Mouse (Mus musculus): ENCODE results near the gene Apoc1. TPM values are rescaled to one million over a fixed set of nuclear protein-coding genes. Genes with fewer than 3 reads are reported as not detected.
"Not testable (repeated sequence)": the region's sequence is repeated elsewhere in the genome, so short reads cannot be mapped to it uniquely, and the experiment has no call there.

Apoc1 gene
- total and polyA plus RNA-seq, 3 experiments, result 0.35 TPM; not detected in 2

- TF ChIP-seq MAX (IDR thresholded peaks at IDR 0.05; ENCODE audit: low read length) (peak; percentile 81), MYC (IDR thresholded peaks at IDR 0.05; ENCODE audit: low read depth, low read length) (peak; percentile 81), USF1 (IDR thresholded peaks at IDR 0.05; ENCODE audit: low read depth, low read length) (peak; percentile 30; the same call in 1 of the 2 replicates), ZNF384 (IDR thresholded peaks at IDR 0.05; ENCODE audit: low read depth, low read length) (peak; percentile 41; the same call in 1 of the 2 replicates)
- H3K9me3 ChIP-seq (replicated peaks; ENCODE audit: insufficient read depth, low read length); H3K79me2 ChIP-seq (ENCODE audit: control insufficient read depth, insufficient read depth, low read length, poor library complexity); H3K4me3 ChIP-seq (ENCODE audit: control insufficient read depth in 1 of 2, insufficient read depth in 1 of 2, low read depth in 2 of 2, low read length in 2 of 2); H3K36me3 ChIP-seq (ENCODE audit: control insufficient read depth in 1 of 2, insufficient read depth in 2 of 2, low read length in 2 of 2); DNase-seq (ENCODE audit: low read depth, low spot score); H3K4me1 ChIP-seq (ENCODE audit: control insufficient read depth in 1 of 2, insufficient read depth in 2 of 2, low read length in 2 of 2); H3K9ac ChIP-seq (ENCODE audit: control insufficient read depth, low read depth, low read length, poor library complexity, severe bottlenecking); H3K27me3 ChIP-seq (ENCODE audit: control insufficient read depth in 1 of 2, insufficient read depth in 2 of 2, low read length in 2 of 2): not testable (repeated sequence)
- 0 out of 2 replicates have a peak overlapping the region, but pooled peaks have one; percentile 34 for H3K27ac ChIP-seq (ENCODE audit: control insufficient read depth, low read depth, low read length)
Measured at GRCm38 (mm10) chr7:19686927-19687583, 5.4 kb downstream of the Apoc1 start.

- DNase-seq (ENCODE audit: low read depth, low spot score), result no peak
- H3K36me3 ChIP-seq (ENCODE audit: control insufficient read depth in 1 of 2, insufficient read depth in 2 of 2, low read length in 2 of 2), result peaks cover 0 to 7% of the 10 kb centered on the region in 2 experiments; a peak in 2 of 4 replicates
- no peak overlapping the region for H3K27ac ChIP-seq (ENCODE audit: control insufficient read depth, low read depth, low read length)
- no peaks in the 10 kb centered on the region for H3K27me3 ChIP-seq (ENCODE audit: control insufficient read depth in 1 of 2, insufficient read depth in 2 of 2, low read length in 2 of 2)
- no peaks in the 10 kb centered on the region for H3K79me2 ChIP-seq (ENCODE audit: control insufficient read depth, insufficient read depth, low read length, poor library complexity)
- no peak for TF ChIP-seq SMC3 (IDR thresholded peaks at IDR 0.05; ENCODE audit: low read depth, low read length)
- TF ChIP-seq USF1 (IDR thresholded peaks at IDR 0.05; ENCODE audit: low read depth, low read length), result no peak
- TF ChIP-seq EP300 (IDR thresholded peaks at IDR 0.05; ENCODE audit: low read depth in 1 of 2, low read length in 2 of 2), result no peak
- no peak for TF ChIP-seq GABPA (IDR thresholded peaks at IDR 0.05; ENCODE audit: low read depth, low read length)
- TF ChIP-seq TBP (IDR thresholded peaks at IDR 0.05; ENCODE audit: low read depth, low read length), result no peak
- no peak for TF ChIP-seq ZNF384 (IDR thresholded peaks at IDR 0.05; ENCODE audit: low read depth, low read length)
- no peak for TF ChIP-seq USF2 (IDR thresholded peaks at IDR 0.05; ENCODE audit: borderline replicate concordance in 1 of 2, insufficient read depth in 1 of 2, low read depth in 1 of 2, low read length in 2 of 2)
- no peak for TF ChIP-seq MXI1 (IDR thresholded peaks at IDR 0.05; ENCODE audit: low read depth, low read length)
- no peak for TF ChIP-seq ZC3H11A (IDR thresholded peaks at IDR 0.05; ENCODE audit: low read depth, low read length)
- TF ChIP-seq ZKSCAN1 (IDR thresholded peaks at IDR 0.05; ENCODE audit: low read depth, low read length), result no peak
- TF ChIP-seq CTCF (IDR thresholded peaks at IDR 0.05 in 2 of 3, conservative IDR thresholded peaks at IDR 0.05 in 1 of 3; ENCODE audit: control insufficient read depth in 1 of 3, insufficient read depth in 1 of 3, low read depth in 2 of 3, low read length in 3 of 3, poor library complexity in 1 of 3, severe bottlenecking in 1 of 3), result no peak
- no peak overlapping the region for H3K4me3 ChIP-seq (ENCODE audit: control insufficient read depth in 1 of 2, insufficient read depth in 1 of 2, low read depth in 2 of 2, low read length in 2 of 2)
- no peaks in the 10 kb centered on the region for H3K9me3 ChIP-seq (replicated peaks; ENCODE audit: insufficient read depth, low read length)
- H3K4me1 ChIP-seq (ENCODE audit: control insufficient read depth in 1 of 2, insufficient read depth in 2 of 2, low read length in 2 of 2), result peaks cover 0 to 10% of the 10 kb centered on the region in 2 experiments; a peak in 2 of 4 replicates
- H3K9ac ChIP-seq (ENCODE audit: control insufficient read depth, low read depth, low read length, poor library complexity, severe bottlenecking), result no peak overlapping the region
Measured at GRCm38 (mm10) chr7:19686521-19686920, 5.9 kb downstream of the Apoc1 start.

GRCm38 (mm10) chr7:19685374-19685773 is 7.1 kb downstream of the Apoc1 start:
- no peak overlapping the region for H3K4me3 ChIP-seq (ENCODE audit: control insufficient read depth in 1 of 2, insufficient read depth in 1 of 2, low read depth in 2 of 2, low read length in 2 of 2)
- TF ChIP-seq USF1 (IDR thresholded peaks at IDR 0.05; ENCODE audit: low read depth, low read length) (no peak), POLR2AphosphoS2 (IDR thresholded peaks at IDR 0.05; ENCODE audit: low read length) (no peak), TBP (IDR thresholded peaks at IDR 0.05; ENCODE audit: low read depth, low read length) (no peak), E2F4 (IDR thresholded peaks at IDR 0.05; ENCODE audit: borderline replicate concordance, low read depth, low read length) (no peak), GATA1 (IDR thresholded peaks at IDR 0.05; ENCODE audit: low read depth, low read length) (no peak), MXI1 (IDR thresholded peaks at IDR 0.05; ENCODE audit: low read depth, low read length) (no peak), MAZ (IDR thresholded peaks at IDR 0.05; ENCODE audit: low read depth, low read length) (no peak), ZC3H11A (IDR thresholded peaks at IDR 0.05; ENCODE audit: low read depth, low read length) (no peak), MYC (IDR thresholded peaks at IDR 0.05; ENCODE audit: low read depth, low read length) (no peak), SMC3 (IDR thresholded peaks at IDR 0.05; ENCODE audit: low read depth, low read length) (no peak)

More at GRCm38 (mm10) chr7:19685374-19685773, 7.1 kb downstream of the Apoc1 start:
- H3K27ac ChIP-seq (ENCODE audit: control insufficient read depth, low read depth, low read length), result no peak overlapping the region
- no peaks in the 10 kb centered on the region for H3K79me2 ChIP-seq (ENCODE audit: control insufficient read depth, insufficient read depth, low read length, poor library complexity)
- H3K4me1 ChIP-seq (ENCODE audit: control insufficient read depth in 1 of 2, insufficient read depth in 2 of 2, low read length in 2 of 2), result peaks cover 0 to 10% of the 10 kb centered on the region in 2 experiments; a peak in 2 of 4 replicates
- H3K27me3 ChIP-seq (ENCODE audit: control insufficient read depth in 1 of 2, insufficient read depth in 2 of 2, low read length in 2 of 2), result no peaks in the 10 kb centered on the region
- DNase-seq (ENCODE audit: low read depth, low spot score), result no peak
- H3K36me3 ChIP-seq (ENCODE audit: control insufficient read depth in 1 of 2, insufficient read depth in 2 of 2, low read length in 2 of 2), result peaks cover 0 to 7% of the 10 kb centered on the region in 2 experiments; a peak in 2 of 4 replicates
- H3K9ac ChIP-seq (ENCODE audit: control insufficient read depth, low read depth, low read length, poor library complexity, severe bottlenecking), result no peak overlapping the region
- no peaks in the 10 kb centered on the region for H3K9me3 ChIP-seq (replicated peaks; ENCODE audit: insufficient read depth, low read length)
